Mouse (Mus musculus) liver, embryonic 13.5 days (tissue): ENCODE results near the gene Gm13697. TPM values are rescaled to one million over a fixed set of nuclear protein-coding genes. Genes with fewer than 3 reads are reported as not detected.

Experiments used
- ATAC-seq: fragments of 200-750 bp; cut with Nextera tagmentation; 2 replicates; pipeline ENCODE4 v1.8.0; 2017; ENCODE audit warnings: low read depth, mild to moderate bottlenecking, moderate number of reproducible peaks, moderate library complexity
- DNase-seq: peaks from one replicate; pipeline ENCODE4 v3.0.0; 2022
- H3K27ac ChIP-seq: fragments of 300-500 bp; sonication (generic); 2 replicates; pipeline ENCODE4 v1.5.1; 2015; ENCODE audit warnings: moderate library complexity, mild to moderate bottlenecking, inconsistent platforms
- H3K27me3 ChIP-seq: fragments of 300-500 bp; sonication (generic); 2 replicates; pipeline ENCODE4 v1.6.1; 2015; ENCODE audit warnings: mild to moderate bottlenecking, inconsistent platforms
- H3K36me3 ChIP-seq: fragments of 300-500 bp; sonication (generic); 2 replicates; pipeline ENCODE4 v1.6.1; 2015; ENCODE audit warnings: mild to moderate bottlenecking, inconsistent platforms
- H3K4me1 ChIP-seq: fragments of 300-500 bp; sonication (generic); replicated peaks from 2 replicates; pipeline ENCODE4 v1.6.1; 2015; ENCODE audit warnings: inconsistent platforms
- H3K4me2 ChIP-seq: fragments of 300-500 bp; sonication (generic); 2 replicates; pipeline ENCODE4 v1.6.1; 2015; ENCODE audit warnings: inconsistent platforms, mild to moderate bottlenecking, moderate library complexity
- H3K4me3 ChIP-seq: fragments of 300-500 bp; sonication (generic); replicated peaks from 2 replicates; pipeline ENCODE4 v1.5.1; 2015; ENCODE audit warnings: mild to moderate bottlenecking, inconsistent platforms
- H3K9ac ChIP-seq: fragments of 300-500 bp; sonication (generic); 2 replicates; pipeline ENCODE4 v1.6.1; 2015; ENCODE audit warnings: mild to moderate bottlenecking, inconsistent platforms
- H3K9me3 ChIP-seq: fragments of 300-500 bp; sonication (generic); replicated peaks from 2 replicates; pipeline ENCODE4 v1.6.1; 2016; ENCODE audit warnings: inconsistent platforms
- WGBS: fragments of 180-500 bp; shearing (Covaris S2); methylation state at CpG from one replicate; pipeline ENCODE4 v1.1.7; 2015; ENCODE audit not compliant: insufficient replicate concordance; 5-methylcytosine and 5-hydroxymethylcytosine counted together
- polyA plus RNA-seq: library from polyadenylated mRNA; unstranded; fragments of >200 nt; fragmentation: Nextera tagmentation; extraction: Ambion mirVana; gene quantifications from 2 replicates; pipeline ENCODE4 v1.2.1, GENCODE M21; 2015

Gm13697 gene
- polyA plus RNA-seq, 1 experiment from 2014 or later: not detected

DNA sequence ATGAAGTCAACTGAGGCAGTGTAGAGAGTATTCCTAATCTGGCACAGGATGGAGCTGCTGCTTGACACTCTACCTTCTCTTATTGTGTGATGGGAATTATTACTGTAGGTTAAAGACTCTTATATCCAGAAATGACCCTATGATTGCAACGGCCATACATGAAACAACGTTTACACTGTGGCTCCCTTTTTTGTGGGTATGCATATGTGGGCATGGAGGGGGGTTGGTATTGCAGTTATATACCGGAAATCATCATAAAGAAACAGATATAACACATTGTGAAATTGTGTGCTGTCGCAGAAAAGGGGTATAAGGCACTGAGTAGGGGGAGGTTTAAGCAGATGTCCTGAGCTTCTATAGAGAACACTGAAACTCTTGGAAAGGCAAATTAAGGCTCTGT is 51.5 kb downstream of the Gm13697 start:
- Histone ChIP-seq H3K36me3 (no peaks in the 10 kb centered on the region), H3K4me3 (no peak overlapping the region), H3K4me1 (no peaks in the 10 kb centered on the region), H3K9ac (no peak overlapping the region), H3K27me3 (no peaks in the 10 kb centered on the region), H3K9me3 (no peaks in the 10 kb centered on the region), H3K27ac (no peak overlapping the region), H3K4me2 (no peak overlapping the region)
- no peak for ATAC-seq
- WGBS: 69% methylated on average over 4 of the region's 4 CpGs
- no peak for DNase-seq

Other genes starting within 250 kb of the Gm13697 start
- gene Fam171b, start 172.1 kb upstream of the Gm13697 start, polyA plus RNA-seq: 0.32 and 0.59 TPM in 2 replicates
- not detected in 2 replicates for gene Zswim2, start 43.5 kb upstream of the Gm13697 start, polyA plus RNA-seq
- gene Gm13698, start 29.1 kb upstream of the Gm13697 start, polyA plus RNA-seq: not detected in 2 replicates
- gene Gm13693, start 23.2 kb upstream of the Gm13697 start, polyA plus RNA-seq: not detected in 2 replicates
- gene Gm13695, start 17.4 kb upstream of the Gm13697 start, polyA plus RNA-seq: not detected in 2 replicates
- gene Gm13696, start 11.6 kb upstream of the Gm13697 start, polyA plus RNA-seq: not detected in 2 replicates
- not detected in 2 replicates for gene Gm13694, start 5.8 kb upstream of the Gm13697 start, polyA plus RNA-seq
- not detected in 2 replicates for gene Gm13691, start 5.8 kb downstream of the Gm13697 start, polyA plus RNA-seq